Mouse (Mus musculus) bone marrow macrophage, adult 2 months (primary cell): ENCODE data around the gene Tnik.

Experiments used
- CTCF ChIP-seq: IDR thresholded peaks from 2 replicates; pipeline ENCODE4 v1.5.1; 2012; ENCODE audit warnings: low read depth, mild to moderate bottlenecking, low read length, moderate library complexity
- POLR2A ChIP-seq: IDR thresholded peaks from 2 replicates; pipeline ENCODE4 v1.6.1; 2012; ENCODE audit warnings: mild to moderate bottlenecking, low read depth, low read length, borderline replicate concordance

GRCm38 (mm10) chr3:28550497-28551093, 287.6 kb downstream of the Tnik start:
- no peak for TF ChIP-seq CTCF
- TF ChIP-seq POLR2A: no peak
